Mouse (Mus musculus) frontal cortex, postnatal 25 days (tissue): ENCODE results near the gene Gm43720.
"Not testable (repeated sequence)": the region's sequence is repeated elsewhere in the genome, so short reads cannot be mapped to it uniquely, and the experiment has no call there.

Source experiments
- DNase-seq, 2 experiments: peaks; one replicate each; pipeline ENCODE4 v3.0.0; 2022; ENCODE audit warnings: low spot score in 2 of 2

Gene Gm43720

GRCm38 (mm10) chr5:138216632-138217031, 63.1 kb downstream of the Gm43720 start:
- DNase-seq, result not testable (repeated sequence)
